In the genomic region with DNA sequence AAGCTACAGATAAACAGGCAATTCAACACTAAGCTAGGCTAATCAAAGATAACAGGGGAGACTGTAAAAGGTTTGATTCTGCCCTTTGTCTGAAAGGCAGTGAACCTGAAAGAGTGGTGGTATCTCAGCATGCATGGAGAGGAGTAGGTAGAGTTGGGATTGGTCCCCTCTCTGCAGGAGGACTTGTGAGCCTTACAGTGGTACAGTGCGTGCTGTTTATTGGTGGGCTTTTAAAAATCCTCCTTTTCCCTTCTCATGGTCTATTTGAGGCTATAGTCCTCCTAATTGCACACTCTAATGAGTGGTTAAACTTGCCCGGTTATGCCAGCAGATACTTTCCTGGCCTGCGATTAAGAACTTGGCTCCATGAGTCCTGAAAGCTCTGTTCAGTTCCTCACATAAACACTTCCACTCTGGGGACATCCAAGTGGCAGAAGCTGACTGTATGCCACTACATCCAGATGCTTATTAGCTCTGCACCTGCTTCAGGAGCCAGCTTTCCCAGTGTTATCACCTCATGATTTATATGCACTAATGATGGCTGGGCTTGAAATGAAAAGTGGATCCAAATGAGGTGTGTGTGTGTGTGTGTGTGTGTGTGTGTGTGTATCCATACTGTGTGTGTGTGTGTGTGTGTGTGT, we compare ENCODE assay signal across 24 mouse cellular contexts.
DNase-seq lines count a peak whose midpoint lies in the region; ATAC-seq and TF ChIP-seq lines count a peak whose summit lies in the region.
"Had no signal": no experiment of that assay in that cellular context is flagged by ENCODE, and none has a peak within 500 bp of the region (broad histone marks: within the 10 kb centered on the region; RNA-seq: fewer than 3 reads in every experiment).

No protein-coding gene starts in this region.

- no peak overlapping the region for H3K9ac ChIP-seq in forebrain, embryonic 13.5 days
- no peak overlapping the region for H3K9ac ChIP-seq in midbrain, embryonic 14.5 days (replicated peaks; ENCODE audit: low read length)
- H3K9ac ChIP-seq in midbrain, embryonic 15.5 days = no peak overlapping the region
- no peak overlapping the region for H3K9ac ChIP-seq in neural tube, embryonic 15.5 days (replicated peaks)
- H3K9ac ChIP-seq: embryonic facial prominence, embryonic 15.5 days; heart, embryonic 12.5 days; kidney, embryonic 15.5 days; limb, embryonic 15.5 days; liver, embryonic 14.5 days; lung, embryonic 14.5 days; neural tube, embryonic 12.5 days had no signal

- no peak overlapping the region for H3K27ac ChIP-seq in forebrain, embryonic 13.5 days
- no peak overlapping the region for H3K27ac ChIP-seq in forebrain, embryonic 10.5 days
- no peak overlapping the region for H3K27ac ChIP-seq in midbrain, embryonic 14.5 days (replicated peaks; ENCODE audit: low read depth, low read length)
- H3K27ac ChIP-seq in midbrain, embryonic 15.5 days = no peak overlapping the region
- H3K27ac ChIP-seq in neural tube, embryonic 15.5 days (replicated peaks) = no peak overlapping the region
- H3K27ac ChIP-seq in cerebellum, adult 2 months (ENCODE audit: insufficient read depth, low read length) = no peak overlapping the region
- H3K27ac ChIP-seq: embryonic facial prominence, embryonic 15.5 days; kidney, embryonic 15.5 days; limb, embryonic 15.5 days; liver, embryonic 14.5 days; neural tube, embryonic 12.5 days; stomach, postnatal 0 days had no signal

- ATAC-seq in forebrain, embryonic 13.5 days = 0 out of 2 replicates have a peak, but pooled peaks have one; percentile 13
- ATAC-seq in midbrain, embryonic 14.5 days (ENCODE audit: low FRiP score, low TSS enrichment) = no peak
- ATAC-seq in midbrain, embryonic 15.5 days (replicated peaks) = no peak
- peak; percentile 63; the same call in 1 of the 2 replicates for ATAC-seq in neural tube, embryonic 15.5 days (ENCODE audit: low FRiP score)
- ATAC-seq: intestine, postnatal 0 days had no signal

- TF ChIP-seq CTCF in cerebellum, adult 2 months (IDR thresholded peaks at IDR 0.05; ENCODE audit: borderline replicate concordance, insufficient read depth, low read depth, low read length) = no peak

- no peaks in the 10 kb centered on the region for H3K36me3 ChIP-seq in forebrain, embryonic 13.5 days (ENCODE audit: poor library complexity, severe bottlenecking)
- H3K36me3 ChIP-seq in forebrain, embryonic 10.5 days (replicated peaks) = no peaks in the 10 kb centered on the region
- no peaks in the 10 kb centered on the region for H3K36me3 ChIP-seq in midbrain, embryonic 14.5 days (ENCODE audit: control insufficient read depth, insufficient read depth, low read length)
- H3K36me3 ChIP-seq in midbrain, embryonic 15.5 days (replicated peaks) = no peaks in the 10 kb centered on the region
- H3K36me3 ChIP-seq in neural tube, embryonic 15.5 days = no peaks in the 10 kb centered on the region
- H3K36me3 ChIP-seq: embryonic facial prominence, embryonic 15.5 days; heart, embryonic 12.5 days; kidney, embryonic 15.5 days; limb, embryonic 15.5 days; neural tube, embryonic 12.5 days had no signal

- no peaks in the 10 kb centered on the region for H3K9me3 ChIP-seq in forebrain, embryonic 13.5 days (replicated peaks)
- no peaks in the 10 kb centered on the region for H3K9me3 ChIP-seq in forebrain, embryonic 10.5 days
- no peaks in the 10 kb centered on the region for H3K9me3 ChIP-seq in midbrain, embryonic 14.5 days (ENCODE audit: control insufficient read depth, low read length)
- H3K9me3 ChIP-seq in midbrain, embryonic 15.5 days = no peaks in the 10 kb centered on the region
- H3K9me3 ChIP-seq in neural tube, embryonic 15.5 days (replicated peaks) = no peaks in the 10 kb centered on the region
- H3K9me3 ChIP-seq: embryonic facial prominence, embryonic 15.5 days; heart, embryonic 12.5 days; kidney, embryonic 15.5 days; limb, embryonic 15.5 days; neural tube, embryonic 12.5 days had no signal

- no peak for DNase-seq in forebrain, embryonic 10.5 days (ENCODE audit: extremely low spot score, low spot score)
- peak; percentile 10 for DNase-seq in midbrain, embryonic 14.5 days
- peak; percentile 27 for DNase-seq in forelimb bud, embryonic 11.5 days (ENCODE audit: low read depth, low spot score)
- DNase-seq in cerebellum, adult 2 months = no peak
- no peak for DNase-seq in kidney, adult 8-10 months
- DNase-seq: adrenal gland, postnatal 10 days; cerebellum, adult 9-10 months; gastrocnemius, postnatal 25 days; heart, adult 18-20 months; heart, postnatal 10 days; kidney, postnatal 36 days; lung, embryonic 14.5 days; right cerebral cortex, adult 18-20 months had no signal

- H3K27me3 ChIP-seq in forebrain, embryonic 13.5 days = no peaks in the 10 kb centered on the region
- no peaks in the 10 kb centered on the region for H3K27me3 ChIP-seq in forebrain, embryonic 10.5 days (ENCODE audit: poor library complexity, severe bottlenecking)
- H3K27me3 ChIP-seq in midbrain, embryonic 14.5 days (ENCODE audit: control insufficient read depth, insufficient read depth, low read length) = no peaks in the 10 kb centered on the region
- H3K27me3 ChIP-seq in midbrain, embryonic 15.5 days (replicated peaks) = no peaks in the 10 kb centered on the region
- no peaks in the 10 kb centered on the region for H3K27me3 ChIP-seq in neural tube, embryonic 15.5 days (replicated peaks)
- no peaks in the 10 kb centered on the region for H3K27me3 ChIP-seq in cerebellum, adult 2 months (ENCODE audit: control insufficient read depth, insufficient read depth, low read length)
- H3K27me3 ChIP-seq: embryonic facial prominence, embryonic 15.5 days; heart, embryonic 12.5 days; kidney, embryonic 15.5 days; limb, embryonic 15.5 days; neural tube, embryonic 12.5 days had no signal

- H3K4me2 ChIP-seq in forebrain, embryonic 13.5 days = no peak overlapping the region
- no peak overlapping the region for H3K4me2 ChIP-seq in midbrain, embryonic 14.5 days (ENCODE audit: low read length)
- H3K4me2 ChIP-seq in midbrain, embryonic 15.5 days = no peak overlapping the region
- no peak overlapping the region for H3K4me2 ChIP-seq in neural tube, embryonic 15.5 days
- H3K4me2 ChIP-seq: embryonic facial prominence, embryonic 15.5 days; heart, embryonic 12.5 days; kidney, embryonic 15.5 days; limb, embryonic 15.5 days; lung, embryonic 14.5 days; neural tube, embryonic 12.5 days had no signal

- TF ChIP-seq POLR2A in cerebellum, adult 2 months (IDR thresholded peaks at IDR 0.05; ENCODE audit: borderline replicate concordance, insufficient read depth, low read length) = no peak

- 58% methylated on average over 3 of the region's 3 CpGs for WGBS in forebrain, embryonic 13.5 days
- WGBS in forebrain, embryonic 10.5 days = 86% methylated on average over 3 of the region's 3 CpGs
- 86% methylated on average over 3 of the region's 3 CpGs for WGBS in midbrain, embryonic 14.5 days
- WGBS in midbrain, embryonic 15.5 days = 73% methylated on average over 3 of the region's 3 CpGs
- WGBS in neural tube, embryonic 15.5 days = 42% methylated on average over 3 of the region's 3 CpGs
- WGBS in cerebellum, adult 2 months = 42% methylated on average over 3 of the region's 3 CpGs

- no peak overlapping the region for H3K4me3 ChIP-seq in forebrain, embryonic 13.5 days
- no peak overlapping the region for H3K4me3 ChIP-seq in forebrain, embryonic 10.5 days
- no peak overlapping the region for H3K4me3 ChIP-seq in midbrain, embryonic 14.5 days (replicated peaks; ENCODE audit: low read depth, low read length)
- no peak overlapping the region for H3K4me3 ChIP-seq in midbrain, embryonic 15.5 days
- H3K4me3 ChIP-seq in neural tube, embryonic 15.5 days (replicated peaks) = no peak overlapping the region
- no peak overlapping the region for H3K4me3 ChIP-seq in cerebellum, adult 2 months (replicated peaks; ENCODE audit: insufficient read depth, low read depth, low read length)
- H3K4me3 ChIP-seq: embryonic facial prominence, embryonic 15.5 days; heart, embryonic 12.5 days; kidney, embryonic 15.5 days; limb, embryonic 15.5 days; neural tube, embryonic 12.5 days had no signal

- peaks cover 10% of the 10 kb centered on the region; the same call in 1 of the 2 replicates for H3K4me1 ChIP-seq in forebrain, embryonic 13.5 days
- peaks cover 12% of the 10 kb centered on the region for H3K4me1 ChIP-seq in forebrain, embryonic 10.5 days
- H3K4me1 ChIP-seq in midbrain, embryonic 14.5 days (ENCODE audit: control insufficient read depth, insufficient read depth, low read length) = no peaks in the 10 kb centered on the region
- H3K4me1 ChIP-seq in midbrain, embryonic 15.5 days = no peaks in the 10 kb centered on the region
- H3K4me1 ChIP-seq in neural tube, embryonic 15.5 days = peaks cover 3% of the 10 kb centered on the region; the same call in 1 of the 2 replicates
- H3K4me1 ChIP-seq in cerebellum, adult 2 months (ENCODE audit: control insufficient read depth, insufficient read depth, low read length) = no peaks in the 10 kb centered on the region
- H3K4me1 ChIP-seq: embryonic facial prominence, embryonic 15.5 days; heart, embryonic 12.5 days; kidney, embryonic 15.5 days; limb, embryonic 15.5 days; neural tube, embryonic 12.5 days had no signal

Comparison
In these comparisons a context has a peak if more than half of its experiments do, and no peak if none do; other contexts are left out.
1. ATAC-seq: peak in forebrain, embryonic 13.5 days (single experiment) and neural tube, embryonic 15.5 days (single experiment); none in midbrain, embryonic 14.5 days (single experiment) and midbrain, embryonic 15.5 days (single experiment).
2. DNase-seq: peak in midbrain, embryonic 14.5 days (single experiment) and forelimb bud, embryonic 11.5 days (single experiment); none in forebrain, embryonic 10.5 days (single experiment), cerebellum, adult 2 months (0 of 2) and kidney, adult 8-10 months (0 of 2).